Mouse (Mus musculus): ENCODE data around the gene Ptgfrn. TPM values are rescaled to one million over a fixed set of nuclear protein-coding genes. Genes with fewer than 3 reads are reported as not detected.

Gene Ptgfrn
- polyA plus RNA-seq, 1 experiment from 2014 or later, result 0.17 TPM

DNA sequence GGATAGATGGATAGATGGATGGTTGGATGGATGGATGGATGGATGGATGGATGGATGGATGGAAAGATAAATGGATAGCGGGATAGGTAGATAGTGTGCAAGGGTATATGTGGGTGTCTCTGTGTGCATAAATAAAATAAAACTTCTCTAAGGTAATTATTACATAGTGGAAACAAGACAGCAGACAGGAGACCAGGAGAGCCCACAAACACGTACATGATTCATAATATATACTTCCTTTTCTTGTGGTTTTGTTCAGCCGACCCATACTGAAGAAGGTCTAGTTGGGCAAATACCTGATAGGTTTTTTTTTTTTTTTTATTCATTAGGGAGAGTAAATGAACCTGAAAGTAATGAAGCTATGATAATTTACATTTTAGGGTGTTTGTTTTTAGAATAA is 96.5 kb downstream of the Ptgfrn start:
- Histone ChIP-seq H3K9me3 (replicated peaks; ENCODE audit: control insufficient read depth, low read length) (no peaks in the 10 kb centered on the region), H3K27me3 (ENCODE audit: control insufficient read depth, insufficient read depth, low read depth, low read length) (no peaks in the 10 kb centered on the region), H3K4me1 (ENCODE audit: control insufficient read depth, low read depth, low read length) (no peaks in the 10 kb centered on the region), H3K9ac (ENCODE audit: low read depth, low read length) (no peak overlapping the region), H3K36me3 (ENCODE audit: control insufficient read depth, insufficient read depth) (no peaks in the 10 kb centered on the region), H3K4me2 (ENCODE audit: low read depth, low read length) (no peak overlapping the region), H3K27ac (ENCODE audit: low read length) (no peak overlapping the region), H3K4me3 (ENCODE audit: low read depth, low read length) (no peak overlapping the region)
- WGBS (ENCODE audit: insufficient replicate concordance), result 36% methylated on average over 3 of the region's 3 CpGs
- ATAC-seq (ENCODE audit: low read depth), result no peak

- H3K36me3 ChIP-seq (ENCODE audit: control insufficient read depth, insufficient read depth), result no peaks in the 10 kb centered on the region
- ATAC-seq (ENCODE audit: low read depth), result no peak
- no peak overlapping the region for H3K9ac ChIP-seq (ENCODE audit: low read depth, low read length)
- H3K27ac ChIP-seq (ENCODE audit: low read length), result no peak overlapping the region
- no peak overlapping the region for H3K4me3 ChIP-seq (ENCODE audit: low read depth, low read length)
- H3K9me3 ChIP-seq (replicated peaks; ENCODE audit: control insufficient read depth, low read length), result no peaks in the 10 kb centered on the region
- no peak overlapping the region for H3K4me2 ChIP-seq (ENCODE audit: low read depth, low read length)
- H3K4me1 ChIP-seq (ENCODE audit: control insufficient read depth, low read depth, low read length), result no peaks in the 10 kb centered on the region
- WGBS (ENCODE audit: insufficient replicate concordance), result 72% methylated on average over 10 of the region's 10 CpGs
- H3K27me3 ChIP-seq (ENCODE audit: control insufficient read depth, insufficient read depth, low read depth, low read length), result no peaks in the 10 kb centered on the region
Observed at GRCm38 (mm10) chr3:101013005-101013404, 97.1 kb downstream of the Ptgfrn start.

GRCm38 (mm10) chr3:101012597-101012996 is 97.5 kb downstream of the Ptgfrn start:
- Histone ChIP-seq H3K36me3 (ENCODE audit: control insufficient read depth, insufficient read depth) (no peaks in the 10 kb centered on the region), H3K4me1 (ENCODE audit: control insufficient read depth, low read depth, low read length) (no peaks in the 10 kb centered on the region), H3K27ac (ENCODE audit: low read length) (no peak overlapping the region), H3K4me2 (ENCODE audit: low read depth, low read length) (no peak overlapping the region), H3K4me3 (ENCODE audit: low read depth, low read length) (no peak overlapping the region), H3K27me3 (ENCODE audit: control insufficient read depth, insufficient read depth, low read depth, low read length) (no peaks in the 10 kb centered on the region), H3K9me3 (replicated peaks; ENCODE audit: control insufficient read depth, low read length) (no peaks in the 10 kb centered on the region), H3K9ac (ENCODE audit: low read depth, low read length) (no peak overlapping the region)
- no peak for ATAC-seq (ENCODE audit: low read depth)
- WGBS (ENCODE audit: insufficient replicate concordance), result 69% methylated on average over 8 of the region's 8 CpGs

GRCm38 (mm10) chr3:101012131-101012571 is 97.9 kb downstream of the Ptgfrn start:
- H3K9ac ChIP-seq (ENCODE audit: low read depth, low read length), result no peak overlapping the region
- ATAC-seq (ENCODE audit: low read depth), result no peak
- 54% methylated on average over 10 of the region's 10 CpGs for whole genome bisulfite sequencing (ENCODE audit: insufficient replicate concordance)

DNA sequence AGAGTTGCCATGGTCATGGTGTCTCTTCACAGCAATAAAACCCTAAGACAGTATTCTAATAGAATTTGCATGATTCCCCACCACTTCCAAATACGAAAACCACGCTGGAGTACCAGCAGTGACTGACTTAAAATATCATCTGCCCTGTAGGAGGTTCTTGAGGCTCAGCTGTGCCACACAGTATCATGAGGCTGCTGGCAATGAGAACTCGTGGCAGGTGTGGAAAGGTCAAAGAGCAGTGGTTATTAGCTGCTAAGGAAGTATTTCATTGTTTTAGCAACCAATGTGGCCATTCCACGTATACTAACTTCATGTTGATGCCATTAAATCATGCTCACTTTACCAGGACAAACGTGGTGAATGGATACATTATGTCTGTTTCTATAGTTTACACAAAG is 98.9 kb downstream of the Ptgfrn start:
- Histone ChIP-seq H3K27me3 (ENCODE audit: control insufficient read depth, insufficient read depth, low read depth, low read length) (no peaks in the 10 kb centered on the region), H3K4me3 (ENCODE audit: low read depth, low read length) (no peak overlapping the region), H3K9me3 (replicated peaks; ENCODE audit: control insufficient read depth, low read length) (no peaks in the 10 kb centered on the region), H3K4me1 (ENCODE audit: control insufficient read depth, low read depth, low read length) (no peaks in the 10 kb centered on the region), H3K27ac (ENCODE audit: low read length) (no peak overlapping the region), H3K36me3 (ENCODE audit: control insufficient read depth, insufficient read depth) (no peaks in the 10 kb centered on the region), H3K4me2 (ENCODE audit: low read depth, low read length) (no peak overlapping the region), H3K9ac (ENCODE audit: low read depth, low read length) (no peak overlapping the region)
- 49% methylated on average over 5 of the region's 5 CpGs for WGBS (ENCODE audit: insufficient replicate concordance)
- no peak for ATAC-seq (ENCODE audit: low read depth)

More at GRCm38 (mm10) chr3:101012131-101012571, 97.9 kb downstream of the Ptgfrn start:
- Histone ChIP-seq H3K4me3 (ENCODE audit: low read depth, low read length) (no peak overlapping the region), H3K27ac (ENCODE audit: low read length) (no peak overlapping the region), H3K36me3 (ENCODE audit: control insufficient read depth, insufficient read depth) (no peaks in the 10 kb centered on the region), H3K4me2 (ENCODE audit: low read depth, low read length) (no peak overlapping the region), H3K4me1 (ENCODE audit: control insufficient read depth, low read depth, low read length) (no peaks in the 10 kb centered on the region), H3K9me3 (replicated peaks; ENCODE audit: control insufficient read depth, low read length) (no peaks in the 10 kb centered on the region), H3K27me3 (ENCODE audit: control insufficient read depth, insufficient read depth, low read depth, low read length) (no peaks in the 10 kb centered on the region)

DNA sequence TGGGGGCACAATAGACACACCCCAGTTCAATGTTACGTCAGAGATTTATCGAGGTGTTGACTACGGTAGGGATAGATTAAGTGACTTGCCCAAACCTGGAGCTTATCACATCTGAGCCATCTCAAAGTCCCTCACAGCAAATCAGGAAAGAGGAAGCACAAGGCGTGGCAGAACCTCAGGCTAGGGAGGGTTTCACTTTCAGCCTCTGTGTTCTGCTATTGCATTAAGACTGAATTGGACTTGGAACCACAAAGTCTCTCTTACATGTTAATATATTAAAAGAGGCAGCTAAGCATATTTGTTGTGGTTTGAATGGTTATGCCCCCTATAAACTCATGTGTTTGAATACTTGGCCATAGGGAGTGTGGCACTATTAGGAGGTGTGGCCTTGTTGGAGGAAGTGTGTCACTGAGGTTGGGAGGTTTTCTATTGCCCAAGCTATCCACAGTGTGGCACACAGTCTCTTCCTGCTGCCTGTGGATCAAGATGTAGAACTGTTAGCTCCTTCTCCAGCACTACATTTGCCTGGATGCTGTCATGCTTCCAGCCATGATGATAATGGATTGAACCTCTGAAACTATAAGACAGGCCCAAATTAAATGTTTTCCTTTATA is 99.4 kb downstream of the Ptgfrn start:
- no peaks in the 10 kb centered on the region for H3K9me3 ChIP-seq (replicated peaks; ENCODE audit: control insufficient read depth, low read length)
- no peak for ATAC-seq (ENCODE audit: low read depth)
- H3K4me2 ChIP-seq (ENCODE audit: low read depth, low read length), result no peak overlapping the region
- no peak overlapping the region for H3K9ac ChIP-seq (ENCODE audit: low read depth, low read length)
- WGBS (ENCODE audit: insufficient replicate concordance), result 24% methylated on average over 4 of the region's 4 CpGs
- H3K27me3 ChIP-seq (ENCODE audit: control insufficient read depth, insufficient read depth, low read depth, low read length), result no peaks in the 10 kb centered on the region
- no peaks in the 10 kb centered on the region for H3K36me3 ChIP-seq (ENCODE audit: control insufficient read depth, insufficient read depth)
- H3K4me1 ChIP-seq (ENCODE audit: control insufficient read depth, low read depth, low read length), result no peaks in the 10 kb centered on the region
- no peak overlapping the region for H3K27ac ChIP-seq (ENCODE audit: low read length)
- no peak overlapping the region for H3K4me3 ChIP-seq (ENCODE audit: low read depth, low read length)

- Histone ChIP-seq H3K4me1 (ENCODE audit: control insufficient read depth, low read depth, low read length) (no peaks in the 10 kb centered on the region), H3K27ac (ENCODE audit: low read length) (no peak overlapping the region), H3K27me3 (ENCODE audit: control insufficient read depth, insufficient read depth, low read depth, low read length) (no peaks in the 10 kb centered on the region), H3K36me3 (ENCODE audit: control insufficient read depth, insufficient read depth) (no peaks in the 10 kb centered on the region), H3K9ac (ENCODE audit: low read depth, low read length) (no peak overlapping the region), H3K4me3 (ENCODE audit: low read depth, low read length) (no peak overlapping the region), H3K9me3 (replicated peaks; ENCODE audit: control insufficient read depth, low read length) (no peaks in the 10 kb centered on the region), H3K4me2 (ENCODE audit: low read depth, low read length) (no peak overlapping the region)
- ATAC-seq (ENCODE audit: low read depth), result no peak
- 36% methylated on average over 5 of the region's 5 CpGs for WGBS (ENCODE audit: insufficient replicate concordance)
Observed at GRCm38 (mm10) chr3:101007112-101007782, 102.8 kb downstream of the Ptgfrn start.

DNA sequence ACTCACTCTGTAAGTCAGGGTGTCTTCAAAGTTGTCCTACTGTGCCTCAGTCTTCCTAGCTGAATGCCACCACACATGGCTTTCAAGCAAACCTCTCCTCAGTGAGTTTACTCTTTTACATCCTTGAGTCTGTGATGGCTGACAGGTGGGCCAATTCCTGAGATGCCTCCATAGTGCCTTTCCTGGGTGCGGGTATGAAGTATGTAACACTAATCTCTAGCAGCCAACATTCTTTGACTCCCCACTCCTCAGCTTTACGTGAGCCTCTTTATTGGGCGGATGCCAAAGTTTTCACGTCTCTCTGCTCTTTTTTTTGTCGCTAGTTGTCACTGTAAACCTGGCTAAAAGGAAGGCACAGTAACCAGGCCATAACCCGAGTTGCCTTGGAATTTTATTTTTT is 104.7 kb downstream of the Ptgfrn start:
- no peak overlapping the region for H3K27ac ChIP-seq (ENCODE audit: low read length)
- no peak overlapping the region for H3K4me3 ChIP-seq (ENCODE audit: low read depth, low read length)
- H3K9ac ChIP-seq (ENCODE audit: low read depth, low read length), result no peak overlapping the region
- no peaks in the 10 kb centered on the region for H3K4me1 ChIP-seq (ENCODE audit: control insufficient read depth, low read depth, low read length)
- 65% methylated on average over 6 of the region's 6 CpGs for WGBS (ENCODE audit: insufficient replicate concordance)
- H3K4me2 ChIP-seq (ENCODE audit: low read depth, low read length), result no peak overlapping the region
- no peaks in the 10 kb centered on the region for H3K9me3 ChIP-seq (replicated peaks; ENCODE audit: control insufficient read depth, low read length)
- no peak for ATAC-seq (ENCODE audit: low read depth)
- no peaks in the 10 kb centered on the region for H3K36me3 ChIP-seq (ENCODE audit: control insufficient read depth, insufficient read depth)
- H3K27me3 ChIP-seq (ENCODE audit: control insufficient read depth, insufficient read depth, low read depth, low read length), result no peaks in the 10 kb centered on the region

DNA sequence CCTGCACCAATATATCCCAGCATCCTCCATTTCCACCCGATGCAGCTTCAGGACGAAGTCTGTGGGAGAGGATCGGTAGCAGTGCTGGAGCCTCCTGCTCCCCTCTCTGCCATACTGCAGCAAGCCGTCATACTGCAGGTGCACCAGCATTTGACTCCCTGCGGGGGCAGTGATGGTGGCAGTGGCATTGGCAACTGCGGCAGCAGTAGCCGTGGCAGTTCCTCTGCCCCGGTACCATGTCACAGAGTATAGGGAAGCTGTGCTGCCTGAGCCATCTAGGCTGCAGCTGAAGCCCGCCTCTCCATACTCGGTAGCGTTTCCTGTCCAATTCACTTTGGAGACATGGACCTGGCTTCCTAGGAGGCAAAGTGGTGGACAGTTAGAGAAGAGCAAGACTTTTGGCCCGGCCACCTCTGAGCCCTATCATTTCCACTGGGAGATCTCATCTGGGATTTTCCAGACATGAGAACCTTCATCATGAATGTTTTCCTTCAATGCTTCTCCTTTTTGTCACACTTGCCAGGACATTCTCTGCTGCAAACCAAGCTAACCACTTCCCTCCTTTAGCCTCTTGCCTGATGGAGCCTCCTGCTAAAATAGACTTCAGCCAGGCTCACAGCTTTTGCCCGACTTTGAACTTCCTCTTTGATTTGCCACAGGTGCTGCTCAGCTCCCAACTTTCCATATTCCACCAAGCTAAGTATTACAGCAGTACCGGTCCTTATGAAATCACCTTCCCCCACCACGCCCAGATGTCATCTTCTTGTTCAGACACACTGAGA is 106.3 kb downstream of the Ptgfrn start:
- WGBS (ENCODE audit: insufficient replicate concordance), result 32% methylated on average over 15 of the region's 15 CpGs
- Histone ChIP-seq H3K9ac (ENCODE audit: low read depth, low read length) (no peak overlapping the region), H3K4me3 (ENCODE audit: low read depth, low read length) (no peak overlapping the region), H3K27ac (ENCODE audit: low read length) (no peak overlapping the region), H3K4me2 (ENCODE audit: low read depth, low read length) (no peak overlapping the region), H3K36me3 (ENCODE audit: control insufficient read depth, insufficient read depth) (no peaks in the 10 kb centered on the region), H3K4me1 (ENCODE audit: control insufficient read depth, low read depth, low read length) (no peaks in the 10 kb centered on the region), H3K27me3 (ENCODE audit: control insufficient read depth, insufficient read depth, low read depth, low read length) (no peaks in the 10 kb centered on the region), H3K9me3 (replicated peaks; ENCODE audit: control insufficient read depth, low read length) (no peaks in the 10 kb centered on the region)
- ATAC-seq (ENCODE audit: low read depth), result no peak

Data from liver, embryonic 16.5 days (tissue).